Mouse (Mus musculus): ENCODE measurements at regions not wholly inside any gene's neighbourhood (a gene's known extent, or its start where the extent isn't known, plus 50 kb on each side); places are given as distances from the start of the nearest gene placed in this dataset.

GRCm38 (mm10) chr2:134003146-134003545 is 451.2 kb downstream of the Bmp2 start:
- WGBS = 58% methylated on average over 1 of the region's 1 CpGs
- H3K27me3 ChIP-seq = no peaks in the 10 kb centered on the region
- no peaks in the 10 kb centered on the region for H3K9me3 ChIP-seq (replicated peaks)
- no peaks in the 10 kb centered on the region for H3K36me3 ChIP-seq (ENCODE audit: poor library complexity, severe bottlenecking)
- H3K27ac ChIP-seq = no peak overlapping the region
- no peak overlapping the region for H3K9ac ChIP-seq
- H3K4me3 ChIP-seq = no peak overlapping the region
- H3K4me2 ChIP-seq = no peak overlapping the region
- H3K4me1 ChIP-seq = no peaks in the 10 kb centered on the region
- peak; percentile 86 for ATAC-seq

- H3K36me3 ChIP-seq (ENCODE audit: poor library complexity, severe bottlenecking) = no peaks in the 10 kb centered on the region
- no peak for ATAC-seq
- 8% methylated on average over 1 of the region's 1 CpGs for WGBS
- peaks cover 11% of the 10 kb centered on the region; the same call in 1 of the 2 replicates for H3K4me1 ChIP-seq
- H3K27me3 ChIP-seq = no peaks in the 10 kb centered on the region
- no peak overlapping the region for H3K4me3 ChIP-seq
- H3K4me2 ChIP-seq = no peak overlapping the region
- H3K9me3 ChIP-seq (replicated peaks) = no peaks in the 10 kb centered on the region
- no peak overlapping the region for H3K27ac ChIP-seq
- no peak overlapping the region for H3K9ac ChIP-seq
Measured at GRCm38 (mm10) chr2:133994742-133995141, 442.8 kb downstream of the Bmp2 start.

GRCm38 (mm10) chr2:133994337-133994736 is 442.4 kb downstream of the Bmp2 start:
- no peak overlapping the region for H3K4me2 ChIP-seq
- no peaks in the 10 kb centered on the region for H3K27me3 ChIP-seq
- H3K9me3 ChIP-seq (replicated peaks) = no peaks in the 10 kb centered on the region
- WGBS = 67% methylated on average over 9 of the region's 9 CpGs
- H3K9ac ChIP-seq = no peak overlapping the region
- 0 out of 2 replicates have a peak, but pooled peaks have one; percentile 30 for ATAC-seq
- peaks cover 11% of the 10 kb centered on the region; the same call in 1 of the 2 replicates for H3K4me1 ChIP-seq
- H3K4me3 ChIP-seq = no peak overlapping the region
- no peak overlapping the region for H3K27ac ChIP-seq
- no peaks in the 10 kb centered on the region for H3K36me3 ChIP-seq (ENCODE audit: poor library complexity, severe bottlenecking)

- no peaks in the 10 kb centered on the region for H3K4me1 ChIP-seq
- H3K9ac ChIP-seq = no peak overlapping the region
- no peaks in the 10 kb centered on the region for H3K36me3 ChIP-seq (ENCODE audit: poor library complexity, severe bottlenecking)
- H3K27ac ChIP-seq = no peak overlapping the region
- no peaks in the 10 kb centered on the region for H3K9me3 ChIP-seq (replicated peaks)
- no peak overlapping the region for H3K4me2 ChIP-seq
- no peak for ATAC-seq
- no peak overlapping the region for H3K4me3 ChIP-seq
- H3K27me3 ChIP-seq = no peaks in the 10 kb centered on the region
- WGBS = 95% methylated on average over 1 of the region's 1 CpGs
Measured at GRCm38 (mm10) chr2:133987671-133988070, 435.7 kb downstream of the Bmp2 start.
